In genomic region chrX:107723541-107723940, GRCm38 (mm10) we compare ENCODE assay signal across 37 mouse cellular contexts. TPM values are rescaled to one million over a fixed set of nuclear protein-coding genes. Genes with fewer than 3 reads are reported as not detected.
DNase-seq lines count a peak whose midpoint lies in the region; ATAC-seq and TF ChIP-seq lines count a peak whose summit lies in the region.
"Had no signal": no experiment of that assay in that cellular context is flagged by ENCODE, and none has a peak within 500 bp of the region (broad histone marks: within the 10 kb centered on the region; RNA-seq: fewer than 3 reads in every experiment).

No protein-coding gene starts in this region.

- no peaks in the 10 kb centered on the region for H3K79me2 ChIP-seq in MEL (ENCODE audit: control insufficient read depth, insufficient read depth, low read length, poor library complexity)

- no peak for TF ChIP-seq CTCF in MEL (IDR thresholded peaks at IDR 0.05 in 2 of 3, conservative IDR thresholded peaks at IDR 0.05 in 1 of 3; ENCODE audit: control insufficient read depth in 1 of 3, insufficient read depth in 1 of 3, low read depth in 2 of 3, low read length in 3 of 3, poor library complexity in 1 of 3, severe bottlenecking in 1 of 3)
- TF ChIP-seq CTCF in forebrain, postnatal 0 days (IDR thresholded peaks at IDR 0.05; ENCODE audit: low read depth): no peak

- ATAC-seq in kidney, embryonic 16.5 days (ENCODE audit: low FRiP score, low TSS enrichment): peak; percentile 46; the same call in 1 of the 2 replicates
- ATAC-seq in forebrain, postnatal 0 days: no peak
- ATAC-seq in liver, embryonic 11.5 days (replicated peaks; ENCODE audit: low FRiP score): no peak
- ATAC-seq: CD4-positive, CD25-positive, alpha-beta regulatory T cell, adult 4 months; forebrain, embryonic 16.5 days; hindbrain, postnatal 0 days; intestine, embryonic 16.5 days had no signal

- no peaks in the 10 kb centered on the region for H3K4me1 ChIP-seq in kidney, embryonic 16.5 days (ENCODE audit: insufficient read depth, low read length)
- no peaks in the 10 kb centered on the region for H3K4me1 ChIP-seq in MEL (ENCODE audit: control insufficient read depth in 1 of 2, insufficient read depth in 2 of 2, low read length in 2 of 2)
- no peaks in the 10 kb centered on the region for H3K4me1 ChIP-seq in forebrain, postnatal 0 days (ENCODE audit: insufficient read depth)
- H3K4me1 ChIP-seq in liver, embryonic 11.5 days (replicated peaks; ENCODE audit: control insufficient read depth, insufficient read depth, low read length): no peaks in the 10 kb centered on the region

- H3K4me3 ChIP-seq in kidney, embryonic 16.5 days (ENCODE audit: low read length): no peak overlapping the region
- H3K4me3 ChIP-seq in MEL (ENCODE audit: control insufficient read depth in 1 of 2, insufficient read depth in 1 of 2, low read depth in 2 of 2, low read length in 2 of 2): no peak overlapping the region
- H3K4me3 ChIP-seq in forebrain, postnatal 0 days (ENCODE audit: low read depth, low read length): no peak overlapping the region
- H3K4me3 ChIP-seq in liver, embryonic 11.5 days (ENCODE audit: low read depth, low read length): no peak overlapping the region
- H3K4me3 ChIP-seq: erythroblast, embryonic 14.5 days had no signal

- H3K9me3 ChIP-seq in kidney, embryonic 16.5 days (ENCODE audit: low read length): no peaks in the 10 kb centered on the region
- H3K9me3 ChIP-seq in MEL (replicated peaks; ENCODE audit: insufficient read depth, low read length): no peaks in the 10 kb centered on the region
- H3K9me3 ChIP-seq in forebrain, postnatal 0 days (ENCODE audit: low read length): no peaks in the 10 kb centered on the region
- H3K9me3 ChIP-seq in liver, embryonic 11.5 days (ENCODE audit: control insufficient read depth, low read length): no peaks in the 10 kb centered on the region

- WGBS in kidney, embryonic 16.5 days: 24% methylated on average over 1 of the region's 1 CpGs
- 36% methylated on average over 1 of the region's 1 CpGs for WGBS in forebrain, postnatal 0 days
- 32% methylated on average over 1 of the region's 1 CpGs for WGBS in liver, embryonic 11.5 days

- no peak for TF ChIP-seq RAD21 in MEL (IDR thresholded peaks at IDR 0.05; ENCODE audit: low read depth, low read length)

- TF ChIP-seq EP300 in MEL (IDR thresholded peaks at IDR 0.05; ENCODE audit: low read depth in 1 of 2, low read length in 2 of 2): no peak

- no peak overlapping the region for H3K4me2 ChIP-seq in kidney, embryonic 16.5 days (replicated peaks; ENCODE audit: low read depth, low read length)
- H3K4me2 ChIP-seq in forebrain, postnatal 0 days (ENCODE audit: low read depth): no peak overlapping the region
- H3K4me2 ChIP-seq in liver, embryonic 11.5 days: no peak overlapping the region

- no peak overlapping the region for H3K9ac ChIP-seq in kidney, embryonic 16.5 days (replicated peaks; ENCODE audit: low read length)
- no peak overlapping the region for H3K9ac ChIP-seq in MEL (ENCODE audit: control insufficient read depth, low read depth, low read length, poor library complexity, severe bottlenecking)
- H3K9ac ChIP-seq in forebrain, postnatal 0 days: no peak overlapping the region
- no peak overlapping the region for H3K9ac ChIP-seq in liver, embryonic 11.5 days (ENCODE audit: low read depth, low read length)

- no peak for TF ChIP-seq POLR2A in MEL (IDR thresholded peaks at IDR 0.05; ENCODE audit: control insufficient read depth in 1 of 2, insufficient read depth in 1 of 2, low read depth in 1 of 2, low read length in 2 of 2, poor library complexity in 1 of 2)

- no peak for DNase-seq in kidney, postnatal 25 days
- DNase-seq in MEL (ENCODE audit: low read depth, low spot score): peak; percentile 24
- DNase-seq in embryo, embryonic 10.5 days (ENCODE audit: low spot score): peak; percentile 42
- peak; percentile 6 for DNase-seq in forelimb bud, embryonic 11.5 days (ENCODE audit: low read depth, low spot score)
- no peak for DNase-seq in forebrain, postnatal 0 days
- DNase-seq in right cerebral cortex, postnatal 10 days (ENCODE audit: low spot score in 2 of 2): no peak
- no peak for DNase-seq in liver, embryonic 11.5 days (ENCODE audit: low spot score)
- DNase-seq: adrenal gland, adult 2 months; adrenal gland, postnatal 36 days; cerebellum, adult 18-20 months; cerebellum, postnatal 10 days; gastrocnemius, postnatal 14 days; heart, postnatal 14 days; kidney, adult 9 months; liver; lung, postnatal 36 days; midbrain, embryonic 14.5 days; thymus, postnatal 4 days had no signal

- no peak overlapping the region for H3K27ac ChIP-seq in kidney, embryonic 16.5 days (ENCODE audit: low read length)
- no peak overlapping the region for H3K27ac ChIP-seq in MEL (ENCODE audit: control insufficient read depth, low read depth, low read length)
- H3K27ac ChIP-seq in forebrain, postnatal 0 days (ENCODE audit: low read depth, low read length): no peak overlapping the region
- H3K27ac ChIP-seq in liver, embryonic 11.5 days (ENCODE audit: low read depth, low read length): no peak overlapping the region
- H3K27ac ChIP-seq: hindbrain, postnatal 0 days had no signal

- no peaks in the 10 kb centered on the region for H3K27me3 ChIP-seq in kidney, embryonic 16.5 days (ENCODE audit: insufficient read depth, low read length)
- H3K27me3 ChIP-seq in MEL (ENCODE audit: control insufficient read depth in 1 of 2, insufficient read depth in 2 of 2, low read length in 2 of 2): no peaks in the 10 kb centered on the region
- no peaks in the 10 kb centered on the region for H3K27me3 ChIP-seq in forebrain, postnatal 0 days (ENCODE audit: insufficient read depth, low read length)
- H3K27me3 ChIP-seq in liver, embryonic 11.5 days (replicated peaks; ENCODE audit: control insufficient read depth, insufficient read depth, low read length): no peaks in the 10 kb centered on the region

- H3K36me3 ChIP-seq in kidney, embryonic 16.5 days (ENCODE audit: insufficient read depth, low read length): no peaks in the 10 kb centered on the region
- H3K36me3 ChIP-seq in MEL (ENCODE audit: control insufficient read depth in 1 of 2, insufficient read depth in 2 of 2, low read length in 2 of 2): no peaks in the 10 kb centered on the region
- no peaks in the 10 kb centered on the region for H3K36me3 ChIP-seq in forebrain, postnatal 0 days (ENCODE audit: insufficient read depth)
- H3K36me3 ChIP-seq in liver, embryonic 11.5 days (ENCODE audit: control insufficient read depth, insufficient read depth, low read length): no peaks in the 10 kb centered on the region

TF ChIP-seq in MEL, 35 proteins besides CTCF, POLR2A, EP300 and RAD21:
- TF ChIP-seq HCFC1 (IDR thresholded peaks at IDR 0.05; ENCODE audit: low read depth, low read length) (no peak), ETS1 (IDR thresholded peaks at IDR 0.05; ENCODE audit: low read depth, low read length) (no peak), MYC (IDR thresholded peaks at IDR 0.05; ENCODE audit: low read depth, low read length) (no peak), ZMIZ1 (IDR thresholded peaks at IDR 0.05; ENCODE audit: low read depth, low read length) (no peak), GATA1 (IDR thresholded peaks at IDR 0.05; ENCODE audit: low read depth, low read length) (no peak), SIN3A (IDR thresholded peaks at IDR 0.05; ENCODE audit: low read length) (no peak), MAFK (IDR thresholded peaks at IDR 0.05; ENCODE audit: borderline replicate concordance, low read depth, low read length) (no peak), ZC3H11A (IDR thresholded peaks at IDR 0.05; ENCODE audit: low read depth, low read length) (no peak), BHLHE40 (IDR thresholded peaks at IDR 0.05; ENCODE audit: borderline replicate concordance, low read depth, low read length) (no peak), TBP (IDR thresholded peaks at IDR 0.05; ENCODE audit: low read depth, low read length) (no peak), KAT2A (conservative IDR thresholded peaks at IDR 0.05; ENCODE audit: low read depth, low read length) (no peak), POLR2AphosphoS2 (IDR thresholded peaks at IDR 0.05; ENCODE audit: low read length) (no peak), ZKSCAN1 (IDR thresholded peaks at IDR 0.05; ENCODE audit: low read depth, low read length) (no peak), TCF12 (IDR thresholded peaks at IDR 0.05; ENCODE audit: low read depth, low read length) (no peak), GABPA (IDR thresholded peaks at IDR 0.05; ENCODE audit: low read depth, low read length) (no peak), USF1 (IDR thresholded peaks at IDR 0.05; ENCODE audit: low read depth, low read length) (no peak), TAL1 (IDR thresholded peaks at IDR 0.05; ENCODE audit: low read length) (no peak), POLR2AphosphoS5 (IDR thresholded peaks at IDR 0.05; ENCODE audit: borderline replicate concordance, low read depth, low read length) (no peak), ELF1 (IDR thresholded peaks at IDR 0.05; ENCODE audit: low read depth, low read length) (no peak)

RNA-seq across cellular contexts. Expression of gene Tbx22, which starts 55.8 kb away (rescaled TPM):
- not detected in 2 replicates for polyA plus RNA-seq in kidney, embryonic 16.5 days (2015; fragmentation: Nextera tagmentation; extraction: Ambion mirVana)
- not detected in 2 replicates for total RNA-seq in MEL (2012; rRNA removed)
- polyA plus RNA-seq in MEL (2012; ENCODE audit: insufficient read depth in 1 of 2, insufficient read length in 2 of 2, low read depth in 1 of 2, low replicate concordance in 2 of 2, missing spikeins in 1 of 2): not detected
- 0.15 TPM in 1 of 2 replicates, not detected in the other for total RNA-seq in forebrain, postnatal 0 days (2014; rRNA removed)
- polyA plus RNA-seq in forebrain, postnatal 0 days (2015; fragmentation: Nextera tagmentation; extraction: Ambion mirVana): 0.06 and 0.08 TPM in 2 replicates
- 0.04 and 0.05 TPM in 2 replicates for polyA plus RNA-seq in liver, embryonic 11.5 days (2014; fragmentation: Nextera tagmentation; extraction: Ambion mirVana)
- total RNA-seq: adrenal gland, adult 2 months; adrenal gland, postnatal 36 days; common myeloid progenitor, adult 5-6 weeks; gastrocnemius, postnatal 14 days; granulocyte monocyte progenitor cell, adult 5-6 weeks; heart, postnatal 14 days; layer of hippocampus, adult 18-20 months; layer of hippocampus, postnatal 10 days; left cerebral cortex, adult 18-20 months; megakaryocyte, adult 5-6 weeks; monocyte, adult 5-6 weeks; neutrophil, adult 5-6 weeks had no signal
- polyA plus RNA-seq: adrenal gland, adult 2 months; CD4-positive, CD25-positive, alpha-beta regulatory T cell, adult 4 months; erythroblast, embryonic 14.5 days; heart, embryonic 14.5 days; hindbrain, embryonic 11.5 days; intestine, embryonic 16.5 days; liver, embryonic 16.5 days; midbrain, embryonic 14.5 days; stomach, embryonic 14.5 days; thymus, postnatal 0 days had no signal

Comparison
In these comparisons a context has a peak if more than half of its experiments do, and no peak if none do; other contexts are left out.
1. DNase-seq: peak in MEL (single experiment), embryo, embryonic 10.5 days (single experiment) and forelimb bud, embryonic 11.5 days (single experiment); none in kidney, postnatal 25 days (0 of 2), forebrain, postnatal 0 days (single experiment), right cerebral cortex, postnatal 10 days (0 of 2) and liver, embryonic 11.5 days (single experiment).